Mouse (Mus musculus) erythroblast, embryonic 14.5 days (primary cell): ENCODE results near the gene Cuta. TPM values are rescaled to one million over a fixed set of nuclear protein-coding genes. Genes with fewer than 3 reads are reported as not detected.

Experiments used
- H3K27me3 ChIP-seq: 2 replicates; pipeline ENCODE4 v1.6.1; 2012; ENCODE audit warnings: inconsistent platforms; ENCODE audit not compliant: control insufficient read depth
- H3K36me3 ChIP-seq: 2 replicates; pipeline ENCODE4 v1.6.1; 2012; ENCODE audit warnings: mild to moderate bottlenecking, inconsistent platforms; ENCODE audit not compliant: control insufficient read depth
- H3K4me1 ChIP-seq: 2 replicates; pipeline ENCODE4 v1.6.1; 2012; ENCODE audit warnings: inconsistent platforms; ENCODE audit not compliant: control insufficient read depth
- H3K4me3 ChIP-seq: replicated peaks from 2 replicates; pipeline ENCODE3; 2012; ENCODE audit warnings: moderate library complexity, mild to moderate bottlenecking, inconsistent platforms
- H3K9me3 ChIP-seq: 2 replicates; pipeline ENCODE4 v1.6.1; 2012; ENCODE audit warnings: low read length, inconsistent platforms, mixed read lengths; ENCODE audit not compliant: control insufficient read depth
- GATA1 ChIP-seq: IDR thresholded peaks from 2 replicates; pipeline ENCODE4 v1.6.1; 2012; ENCODE audit warnings: low read length, inconsistent platforms, mixed read lengths
- TAL1 ChIP-seq: IDR thresholded peaks from 3 replicates; pipeline ENCODE4 v1.6.1; 2012; ENCODE audit warnings: low read length, inconsistent platforms, mixed read lengths
- polyA plus RNA-seq: library from polyadenylated mRNA; stranded (reverse); fragments of >175 nt; gene quantifications from 2 replicates; pipeline ENCODE4 v1.2.3, GENCODE M21; 2012

Cuta gene
- polyA plus RNA-seq, 1 experiment: 19.6 TPM

- Histone ChIP-seq H3K9me3 (no peaks in the 10 kb centered on the region), H3K4me3 (peak overlapping the region; percentile 81), H3K27me3 (no peaks in the 10 kb centered on the region), H3K4me1 (peaks cover 53% of the 10 kb centered on the region), H3K36me3 (peaks cover 38% of the 10 kb centered on the region)
- TF ChIP-seq TAL1 (no peak), GATA1 (no peak)
These were observed 32.7 kb upstream of the Cuta start for GRCm38 (mm10) chr17:26972107-26972506.

DNA sequence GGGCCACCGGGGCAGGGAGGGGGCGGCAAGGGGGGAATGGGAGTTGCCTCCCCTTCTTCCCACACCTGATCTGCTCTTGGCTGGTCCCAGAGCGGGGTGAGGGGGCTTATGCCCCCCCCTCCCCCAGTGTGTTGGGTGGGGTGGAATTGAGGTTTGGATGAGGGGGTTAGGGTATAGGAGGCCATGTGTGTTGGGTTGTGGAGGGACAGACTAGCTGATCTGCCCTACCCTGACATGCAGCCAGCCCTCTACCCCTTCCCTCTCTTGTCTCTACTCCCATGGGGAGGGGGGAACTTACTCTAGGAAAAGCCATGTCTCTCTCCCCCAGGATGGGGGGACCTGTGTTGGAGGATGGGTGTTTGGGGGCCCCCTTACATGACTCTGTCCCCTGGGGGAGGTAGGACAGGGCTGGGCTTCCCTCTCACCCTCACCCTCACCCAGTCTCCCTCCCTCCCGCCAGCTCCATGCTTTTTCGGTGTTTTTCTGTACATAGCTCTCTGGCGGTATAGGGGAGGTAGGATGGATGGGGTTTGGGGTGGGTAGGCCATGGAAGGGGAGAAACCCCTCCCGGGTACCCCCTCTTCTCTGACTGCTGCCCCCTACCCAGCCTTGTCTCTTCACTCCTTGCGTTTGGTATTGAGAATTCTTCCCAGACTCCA, 32.0 kb upstream of the Cuta start:
- Histone ChIP-seq H3K4me1 (peaks cover 49% of the 10 kb centered on the region), H3K36me3 (peaks cover 35% of the 10 kb centered on the region), H3K4me3 (no peak overlapping the region)

DNA sequence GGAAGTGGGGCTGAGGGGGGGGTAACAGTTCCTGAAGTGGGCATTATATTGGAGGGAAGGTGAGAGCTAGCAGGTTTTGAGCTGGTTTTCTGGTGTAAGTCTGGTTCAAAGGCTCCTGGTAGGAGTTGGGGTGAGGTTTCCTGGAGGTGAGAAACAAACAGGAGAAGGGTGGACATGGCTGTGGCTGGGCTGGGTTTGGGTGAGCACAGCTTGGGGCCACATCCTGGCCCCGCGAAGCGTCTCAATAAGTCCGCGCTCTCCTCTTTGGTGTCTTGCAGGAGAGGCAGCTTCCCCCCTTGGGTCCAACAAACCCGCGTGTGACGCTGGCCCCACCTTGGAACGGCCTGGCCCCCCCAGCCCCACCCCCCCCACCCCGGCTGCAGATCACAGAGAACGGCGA, 30.9 kb upstream of the Cuta start:
- TF ChIP-seq GATA1: no peak
- Histone ChIP-seq H3K27me3 (no peaks in the 10 kb centered on the region), H3K4me3 (no peak overlapping the region), H3K36me3 (peaks cover 24% of the 10 kb centered on the region), H3K9me3 (no peaks in the 10 kb centered on the region), H3K4me1 (peaks cover 39% of the 10 kb centered on the region)

More for the DNA sequence above, 32.0 kb upstream of the Cuta start:
- H3K27me3 ChIP-seq: no peaks in the 10 kb centered on the region
- TF ChIP-seq GATA1 (no peak), TAL1 (no peak)
- no peaks in the 10 kb centered on the region for H3K9me3 ChIP-seq

- TF ChIP-seq GATA1 (no peak), TAL1 (no peak)
- no peak overlapping the region for H3K4me3 ChIP-seq
- no peaks in the 10 kb centered on the region for H3K9me3 ChIP-seq
- peaks cover 19% of the 10 kb centered on the region for H3K36me3 ChIP-seq
- peaks cover 29% of the 10 kb centered on the region for H3K4me1 ChIP-seq
- no peaks in the 10 kb centered on the region for H3K27me3 ChIP-seq
These were observed 29.9 kb upstream of the Cuta start for GRCm38 (mm10) chr17:26969257-26969656.

- Histone ChIP-seq H3K4me1 (peaks cover 19% of the 10 kb centered on the region), H3K36me3 (peaks cover 17% of the 10 kb centered on the region), H3K9me3 (no peaks in the 10 kb centered on the region), H3K4me3 (no peak overlapping the region), H3K27me3 (no peaks in the 10 kb centered on the region)
- TF ChIP-seq TAL1 (no peak), GATA1 (no peak)
These were observed 28.8 kb upstream of the Cuta start for GRCm38 (mm10) chr17:26968200-26968611.

GRCm38 (mm10) chr17:26967477-26967876, 28.1 kb upstream of the Cuta start:
- no peaks in the 10 kb centered on the region for H3K9me3 ChIP-seq
- peaks cover 16% of the 10 kb centered on the region for H3K4me1 ChIP-seq
- peaks cover 22% of the 10 kb centered on the region for H3K36me3 ChIP-seq
- H3K4me3 ChIP-seq: no peak overlapping the region
- TF ChIP-seq TAL1 (no peak), GATA1 (no peak)
- H3K27me3 ChIP-seq: no peaks in the 10 kb centered on the region

GRCm38 (mm10) chr17:26966993-26967392, 27.6 kb upstream of the Cuta start:
- TF ChIP-seq TAL1: no peak
- no peak for TF ChIP-seq GATA1
- Histone ChIP-seq H3K9me3 (no peaks in the 10 kb centered on the region), H3K36me3 (peaks cover 23% of the 10 kb centered on the region), H3K4me1 (peaks cover 13% of the 10 kb centered on the region), H3K4me3 (no peak overlapping the region), H3K27me3 (no peaks in the 10 kb centered on the region)

DNA sequence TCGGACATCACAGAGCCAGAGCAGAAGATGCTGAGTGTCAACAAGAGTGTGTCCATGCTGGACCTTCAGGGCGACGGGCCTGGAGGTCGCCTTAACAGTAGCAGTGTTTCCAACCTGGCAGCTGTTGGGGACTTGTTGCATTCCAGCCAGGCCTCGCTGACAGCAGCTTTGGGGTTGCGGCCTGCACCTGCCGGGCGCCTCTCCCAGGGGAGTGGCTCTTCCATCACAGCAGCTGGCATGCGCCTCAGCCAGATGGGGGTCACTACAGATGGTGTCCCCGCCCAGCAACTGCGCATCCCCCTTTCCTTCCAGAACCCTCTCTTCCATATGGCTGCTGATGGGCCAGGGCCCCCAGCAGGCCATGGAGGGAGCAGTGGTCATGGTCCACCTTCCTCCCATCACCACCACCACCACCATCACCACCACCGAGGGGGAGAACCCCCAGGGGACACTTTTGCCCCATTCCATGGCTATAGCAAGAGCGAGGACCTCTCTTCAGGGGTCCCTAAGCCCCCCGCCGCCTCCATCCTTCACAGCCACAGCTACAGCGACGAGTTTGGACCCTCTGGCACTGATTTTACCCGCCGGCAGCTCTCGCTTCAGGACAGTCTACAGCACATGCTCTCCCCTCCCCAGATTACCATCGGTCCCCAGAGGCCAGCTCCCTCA, 22.3 kb upstream of the Cuta start:
- no peak for TF ChIP-seq GATA1
- TF ChIP-seq TAL1: no peak
- H3K27me3 ChIP-seq: no peaks in the 10 kb centered on the region
- no peaks in the 10 kb centered on the region for H3K9me3 ChIP-seq
- peaks cover 39% of the 10 kb centered on the region for H3K4me1 ChIP-seq
- H3K4me3 ChIP-seq: no peak overlapping the region
- H3K36me3 ChIP-seq: peaks cover 30% of the 10 kb centered on the region

GRCm38 (mm10) chr17:26959815-26960214, 20.4 kb upstream of the Cuta start:
- TF ChIP-seq GATA1: no peak
- TF ChIP-seq TAL1: no peak
- no peak overlapping the region for H3K4me3 ChIP-seq
- peaks cover 57% of the 10 kb centered on the region for H3K4me1 ChIP-seq
- H3K36me3 ChIP-seq: peaks cover 37% of the 10 kb centered on the region
- H3K9me3 ChIP-seq: no peaks in the 10 kb centered on the region
- H3K27me3 ChIP-seq: no peaks in the 10 kb centered on the region
